Mouse (Mus musculus): ENCODE results near the gene Pex6.
A peak's percentile ranks its signal among the peaks of the same experiment; 100 is the strongest.

The Pex6 gene

GRCm38 (mm10) chr17:46710959-46711597 lies at the start of gene Pex6:
Gene Pex6, plus strand, starts transcription at chr17:46711463.
- TF ChIP-seq GATA4 (IDR thresholded peaks at IDR 0.05; ENCODE audit: insufficient replicate concordance, low read length): no peak; the same call in 1 of the 2 replicates

- no peak for TF ChIP-seq GATA4 (IDR thresholded peaks at IDR 0.05; ENCODE audit: insufficient replicate concordance, low read length)
These were observed 49.3 kb upstream of the Pex6 start for GRCm38 (mm10) chr17:46661981-46662380.

- TF ChIP-seq GATA4 (IDR thresholded peaks at IDR 0.05; ENCODE audit: insufficient replicate concordance, low read length): no peak
These were observed 48.5 kb upstream of the Pex6 start for GRCm38 (mm10) chr17:46662730-46663129.

- TF ChIP-seq GATA4 (IDR thresholded peaks at IDR 0.05; ENCODE audit: insufficient replicate concordance, low read length): no peak
These were observed 43.6 kb upstream of the Pex6 start for GRCm38 (mm10) chr17:46667712-46668111.

- no peak for TF ChIP-seq GATA4 (IDR thresholded peaks at IDR 0.05; ENCODE audit: insufficient replicate concordance, low read length)
These were observed 41.4 kb upstream of the Pex6 start for GRCm38 (mm10) chr17:46669911-46670310.

GRCm38 (mm10) chr17:46673850-46674529 lies 37.3 kb upstream of the Pex6 start, which contains the start of gene Rrp36:
Gene Rrp36, minus strand, starts transcription at chr17:46674352.
- TF ChIP-seq GATA4 (IDR thresholded peaks at IDR 0.05; ENCODE audit: insufficient replicate concordance, low read length): no peak

GRCm38 (mm10) chr17:46674530-46675283 lies 36.6 kb upstream of the Pex6 start:
- no peak for TF ChIP-seq GATA4 (IDR thresholded peaks at IDR 0.05; ENCODE audit: insufficient replicate concordance, low read length)

- no peak for TF ChIP-seq GATA4 (IDR thresholded peaks at IDR 0.05; ENCODE audit: insufficient replicate concordance, low read length)
These were observed 32.8 kb upstream of the Pex6 start, which contains the start of gene Mea1 for GRCm38 (mm10) chr17:46678416-46678815. Gene Mea1, plus strand, starts transcription at chr17:46678793.

- TF ChIP-seq GATA4 (IDR thresholded peaks at IDR 0.05; ENCODE audit: insufficient replicate concordance, low read length): no peak
These were observed 32.4 kb upstream of the Pex6 start for GRCm38 (mm10) chr17:46678911-46679310.

GRCm38 (mm10) chr17:46679843-46680759 lies 31.2 kb upstream of the Pex6 start:
- no peak for TF ChIP-seq GATA4 (IDR thresholded peaks at IDR 0.05; ENCODE audit: insufficient replicate concordance, low read length)

- peak; percentile 35; the same call in 1 of the 2 replicates for TF ChIP-seq GATA4 (IDR thresholded peaks at IDR 0.05; ENCODE audit: insufficient replicate concordance, low read length)
These were observed 30.4 kb upstream of the Pex6 start, which contains the start of gene Klhdc3 for GRCm38 (mm10) chr17:46680760-46681373. Gene Klhdc3, minus strand, starts transcription at chr17:46680914.

GRCm38 (mm10) chr17:46681466-46682118 lies 29.7 kb upstream of the Pex6 start:
- no peak for TF ChIP-seq GATA4 (IDR thresholded peaks at IDR 0.05; ENCODE audit: insufficient replicate concordance, low read length)

GRCm38 (mm10) chr17:46682654-46683389 lies 28.4 kb upstream of the Pex6 start:
- no peak for TF ChIP-seq GATA4 (IDR thresholded peaks at IDR 0.05; ENCODE audit: insufficient replicate concordance, low read length)

Measured in liver, adult (tissue).